Mouse (Mus musculus): ENCODE data around the gene Iba57.
"Not testable (repeated sequence)": the region's sequence is repeated elsewhere in the genome, so short reads cannot be mapped to it uniquely, and the experiment has no call there.

Gene Iba57

DNA sequence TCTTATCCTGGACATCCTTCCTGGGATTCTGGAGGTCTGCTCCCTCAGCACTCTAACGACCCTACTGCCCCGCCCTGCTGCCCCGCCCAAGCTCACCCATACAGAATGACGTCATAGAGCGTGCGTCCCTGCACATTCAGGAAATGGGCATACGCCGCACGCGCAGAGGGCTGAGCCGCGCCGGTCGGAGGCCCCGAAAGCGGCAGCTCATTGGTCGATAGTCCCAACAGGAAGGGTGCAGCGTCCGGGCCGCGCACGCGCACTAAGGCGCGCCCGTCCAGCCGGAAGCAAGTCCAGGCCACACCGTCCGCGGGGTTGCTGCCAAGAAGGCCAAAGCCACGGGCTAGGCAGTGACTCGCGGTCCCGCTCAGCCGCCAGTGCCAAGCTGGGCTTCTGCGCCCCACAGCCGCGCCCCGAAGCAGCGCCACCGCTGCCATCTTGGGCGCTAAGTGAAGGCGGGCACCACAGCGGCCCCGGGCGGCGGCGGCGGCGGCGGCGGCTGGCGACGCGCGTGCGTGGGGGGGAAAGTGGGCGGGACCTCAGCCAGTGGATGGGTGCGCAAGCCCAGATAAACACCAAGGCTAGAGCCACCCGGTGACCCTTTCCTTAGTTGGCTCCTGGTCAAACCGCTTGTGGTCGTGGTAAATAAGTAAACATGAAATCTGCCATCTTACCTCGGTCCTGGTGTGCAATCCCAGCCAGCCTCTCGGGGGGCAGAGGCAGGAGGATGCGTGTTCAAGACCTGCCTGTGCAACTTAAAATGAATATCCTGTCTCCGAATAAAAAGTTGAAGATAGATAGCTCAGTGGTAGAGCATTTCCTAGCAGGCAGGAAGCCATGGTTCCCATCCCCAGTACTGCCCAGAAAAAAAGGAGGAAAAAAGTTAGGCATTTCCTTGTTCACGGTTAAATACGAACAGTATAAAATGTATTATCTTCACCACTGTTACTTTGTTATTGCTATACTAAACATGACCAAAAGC lies at the start of gene Iba57:
Gene Iba57 (minus strand): TSS at position 485 of the 982 bp plus-strand sequence.
- DNase-seq (ENCODE audit: low spot score in 2 of 2): peak; percentile 95 to 97

DNA sequence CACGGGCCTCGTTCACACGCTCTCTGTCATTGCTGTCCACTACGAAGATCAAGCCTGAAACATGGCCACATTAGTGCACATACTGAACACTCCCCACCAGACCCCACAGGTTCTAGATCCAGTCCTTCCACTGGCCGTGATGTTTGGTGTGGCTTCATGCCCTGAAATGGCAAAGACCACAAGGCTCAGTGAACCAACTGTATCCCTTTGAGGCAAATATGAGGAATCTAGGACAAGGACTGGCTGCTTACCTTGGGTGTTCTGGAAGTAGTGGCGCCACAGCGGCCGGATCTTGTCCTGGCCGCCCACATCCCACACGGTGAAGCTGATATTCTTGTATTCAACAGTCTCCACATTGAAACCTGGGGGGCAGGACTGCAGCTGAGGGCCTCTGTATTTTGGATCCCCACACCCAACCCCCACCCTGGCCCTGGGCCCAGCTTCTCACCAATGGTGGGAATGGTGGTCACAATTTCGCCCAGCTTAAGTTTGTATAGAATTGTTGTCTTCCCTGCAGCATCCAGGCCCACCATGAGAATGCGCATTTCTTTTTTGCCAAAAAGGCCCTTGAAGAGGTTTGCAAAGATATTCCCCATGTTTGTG lies 49.5 kb upstream of the Iba57 start:
- no peak for DNase-seq (ENCODE audit: low spot score in 2 of 2)

DNA sequence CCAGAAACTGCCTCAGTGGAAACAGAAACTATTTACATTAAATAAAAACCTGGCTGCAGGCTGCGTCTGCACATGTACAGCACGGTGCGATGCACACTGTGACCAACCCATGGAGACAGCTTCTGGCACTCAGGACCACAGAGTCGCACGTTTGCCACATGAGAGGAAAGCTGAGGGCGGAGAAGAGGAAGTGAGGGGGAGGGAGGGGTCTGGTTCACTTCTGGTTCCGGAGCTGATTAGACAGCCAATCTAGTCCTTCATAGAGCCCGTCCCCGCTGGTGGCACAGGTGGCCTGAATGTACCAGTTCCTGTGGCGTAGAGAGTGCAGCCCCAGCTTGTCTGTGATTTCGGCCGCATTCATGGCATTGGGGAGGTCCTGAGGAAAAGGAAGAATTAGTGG lies 48.8 kb upstream of the Iba57 start:
- peak in 1 of 2 experiments; percentile 58 for DNase-seq (ENCODE audit: low spot score in 2 of 2)

DNA sequence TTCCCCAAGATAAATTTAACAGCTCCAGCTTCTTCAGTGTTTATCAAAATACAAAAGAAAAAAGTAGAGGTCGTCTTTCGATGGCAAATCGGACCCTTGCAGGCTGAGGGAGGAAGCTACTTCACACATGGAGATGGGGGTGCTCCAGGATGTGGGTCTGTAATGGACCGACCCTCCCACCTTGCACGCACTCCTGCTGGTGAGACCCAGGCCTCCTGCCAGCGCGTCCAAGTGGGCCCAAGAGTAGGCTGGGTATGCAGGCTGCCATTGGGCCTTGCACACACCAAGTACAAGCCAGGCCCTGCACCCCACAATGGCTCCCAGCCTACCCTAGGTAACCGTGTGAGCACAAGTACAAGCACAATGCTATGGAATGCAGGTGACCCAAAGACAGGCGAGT lies 48.0 kb upstream of the Iba57 start:
- not testable (repeated sequence) for DNase-seq (ENCODE audit: low spot score in 2 of 2)

DNA sequence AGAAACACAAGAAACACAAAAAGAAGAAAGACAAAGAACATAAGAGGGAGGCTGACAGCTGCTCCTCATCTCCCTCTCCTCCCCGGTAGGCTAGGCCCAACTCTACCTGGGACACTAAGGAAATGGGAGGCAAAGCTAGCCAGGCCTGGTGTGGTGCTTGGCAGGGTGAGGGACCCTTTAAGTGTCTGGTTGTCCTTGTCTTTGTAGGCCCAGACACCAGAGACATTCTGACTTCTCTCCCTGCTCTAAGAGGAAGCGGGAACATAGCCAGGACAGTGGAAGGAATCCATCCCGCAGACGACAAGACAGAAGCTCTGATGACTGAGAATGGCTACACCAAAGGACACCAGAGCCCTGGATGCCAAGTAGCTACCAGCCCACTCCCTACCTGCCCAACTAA lies 46.5 kb upstream of the Iba57 start:
- no peak for DNase-seq (ENCODE audit: low spot score in 2 of 2)

DNA sequence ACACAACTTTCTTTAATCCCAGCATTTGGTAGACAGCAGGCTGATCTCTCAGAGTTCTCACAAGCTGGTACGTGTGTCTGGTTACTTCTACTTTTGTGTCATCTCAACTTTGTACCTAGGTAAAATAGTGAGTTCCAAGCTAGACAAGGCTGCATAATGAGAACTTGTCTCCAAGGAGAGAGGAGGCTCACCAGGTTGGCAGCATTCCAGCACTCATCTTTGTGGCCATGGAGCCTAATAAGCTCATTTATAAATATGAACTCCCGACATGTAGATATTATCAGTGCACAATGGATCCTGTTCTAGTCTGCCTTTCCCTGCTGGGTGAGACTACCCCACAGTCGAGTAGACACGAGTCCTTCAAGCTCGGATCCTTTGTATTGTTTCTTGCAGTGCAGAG lies 46.0 kb upstream of the Iba57 start:
- DNase-seq (ENCODE audit: low spot score in 2 of 2): no peak

DNA sequence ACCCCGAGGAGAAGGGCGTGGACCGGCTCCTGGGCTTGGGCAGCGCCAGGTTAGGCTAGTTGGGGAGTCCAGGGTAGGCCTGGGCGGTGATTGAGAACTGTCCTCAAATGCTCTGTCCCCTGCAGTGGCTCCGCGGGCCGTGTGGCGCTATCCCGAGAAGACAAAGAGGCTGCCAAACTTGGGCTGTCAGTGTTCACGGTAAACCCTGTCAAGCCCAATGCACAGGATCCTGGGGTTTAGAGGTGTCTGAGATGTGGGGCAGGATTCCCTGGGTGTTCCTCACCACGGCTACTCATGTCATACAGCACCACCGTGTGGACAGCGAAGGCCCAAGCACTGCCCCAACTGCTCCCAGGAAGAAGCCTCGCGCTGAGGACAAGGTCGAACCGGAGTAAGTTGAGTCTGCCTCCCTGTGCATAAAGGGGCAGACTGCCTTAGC lies 45.5 kb upstream of the Iba57 start:
- DNase-seq (ENCODE audit: low spot score in 2 of 2): peak; percentile 73 to 86

DNA sequence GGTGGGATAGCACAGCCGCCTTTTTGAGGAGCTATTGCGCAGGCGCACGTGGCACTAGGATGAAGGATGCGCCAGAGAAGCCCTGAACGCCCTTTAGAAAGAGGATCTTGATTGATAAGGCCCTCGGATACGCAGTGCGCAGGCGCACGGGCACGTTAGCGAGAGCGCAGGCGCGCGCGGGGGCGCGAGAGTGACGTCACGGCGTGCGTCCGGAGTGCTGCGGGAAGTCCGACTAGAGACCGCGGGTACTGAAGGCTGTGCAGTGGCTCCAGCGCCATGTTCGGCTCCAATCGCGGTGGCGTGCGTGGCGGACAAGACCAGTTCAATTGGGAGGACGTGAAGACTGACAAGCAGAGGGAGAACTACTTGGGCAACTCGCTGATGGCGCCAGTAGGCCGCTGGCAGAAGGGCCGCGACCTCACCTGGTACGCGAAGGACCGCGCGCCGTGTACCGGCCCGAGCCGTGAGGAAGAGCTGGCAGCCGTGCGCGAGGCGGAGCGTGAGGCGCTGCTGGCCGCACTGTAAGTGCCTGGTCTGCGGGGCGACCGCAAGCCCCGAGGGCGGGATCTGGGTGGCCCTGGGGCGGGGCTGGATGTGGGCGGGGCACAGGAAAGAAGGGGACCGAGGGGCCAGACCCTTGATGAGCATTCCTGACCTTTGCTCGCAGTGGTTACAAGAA lies 44.8 kb upstream of the Iba57 start, which contains the start of gene 2310033P09Rik:
Gene 2310033P09Rik (plus strand): TSS at position 169 of the 679 bp plus-strand sequence.
- peak; percentile 90 to 93 for DNase-seq (ENCODE audit: low spot score in 2 of 2)

DNA sequence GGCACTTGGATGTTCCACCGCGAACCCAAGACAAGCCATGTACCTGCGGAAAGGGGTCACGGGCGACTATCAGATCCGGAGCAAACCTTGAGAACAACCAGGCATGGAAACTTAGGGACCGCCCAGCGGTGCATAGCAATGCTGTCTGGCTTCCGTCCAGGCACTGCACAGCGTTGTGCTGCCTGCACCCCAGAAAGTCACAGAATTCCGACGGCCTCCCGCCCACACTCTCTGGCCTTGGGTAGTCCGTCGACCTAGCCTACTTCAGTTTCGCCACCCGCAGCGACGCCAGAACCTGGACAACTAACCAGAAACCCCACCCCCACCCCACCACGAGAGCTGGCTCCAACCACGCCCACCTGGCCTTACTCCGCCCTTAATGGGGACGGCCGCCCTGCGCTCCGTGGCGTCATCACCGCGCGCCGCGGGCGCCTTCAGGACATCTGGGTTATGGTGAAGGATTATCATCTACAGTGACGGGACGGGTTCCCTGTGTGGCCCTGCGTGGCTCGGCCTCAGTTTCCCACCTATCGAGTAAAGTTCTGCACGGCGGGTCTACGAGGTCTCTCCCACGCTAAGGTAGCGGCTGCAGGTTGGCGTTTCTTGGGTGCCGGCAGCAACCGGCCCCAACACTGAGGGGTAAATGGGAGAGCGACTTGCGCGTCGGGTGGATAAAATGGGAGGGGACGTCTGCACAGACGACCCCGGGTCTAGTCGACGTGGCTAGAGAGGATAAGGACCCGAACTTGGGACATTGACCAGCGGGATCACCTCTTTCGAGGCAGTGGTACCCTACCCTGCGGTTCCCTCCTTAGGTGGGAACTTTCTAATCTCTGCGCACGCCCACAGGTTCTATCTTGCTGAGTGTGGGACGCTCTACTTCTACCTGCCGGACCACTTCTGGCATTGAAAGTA lies 38.8 kb upstream of the Iba57 start, which contains the start of gene Mrpl55:
Gene Mrpl55 (plus strand): TSS at position 406 of the 915 bp plus-strand sequence.
- DNase-seq (ENCODE audit: low spot score in 2 of 2): peak; percentile 90 to 98

DNA sequence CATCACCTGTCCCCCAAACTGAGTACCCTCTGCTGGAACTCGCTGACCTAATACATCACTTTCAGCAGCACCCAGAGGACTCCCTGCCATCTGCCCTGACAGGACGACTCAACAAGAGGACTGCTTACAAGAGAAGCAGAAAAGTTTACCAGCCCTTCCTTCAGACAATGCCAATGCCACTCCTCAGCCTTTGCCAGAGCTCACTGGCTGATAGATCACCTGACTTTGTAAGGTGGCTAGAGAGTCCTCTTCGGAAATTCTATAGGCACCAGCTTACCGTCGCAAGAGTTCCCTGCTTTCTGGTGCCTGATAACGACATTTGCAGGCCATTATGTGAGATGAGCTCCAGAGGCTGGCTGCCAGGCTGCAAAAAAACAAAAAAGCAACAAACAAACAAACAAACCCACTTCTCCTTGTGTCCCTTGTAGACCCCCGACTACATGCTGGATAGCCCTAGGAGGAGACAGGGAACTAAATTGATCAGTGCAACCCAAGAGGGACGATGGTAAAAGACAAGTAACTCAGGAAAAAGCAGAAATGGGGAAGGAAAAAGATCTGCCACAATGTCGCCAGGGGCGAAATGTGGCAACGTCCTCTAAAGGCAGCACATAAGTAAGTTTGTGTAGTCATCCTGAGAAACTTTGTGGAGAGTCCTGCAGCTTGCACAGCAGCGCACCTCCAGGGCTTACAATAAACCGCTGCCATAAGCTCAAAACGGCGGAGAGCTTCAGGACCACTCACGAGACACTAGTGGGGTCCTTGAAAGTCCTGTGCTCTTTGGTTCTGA lies 37.9 kb upstream of the Iba57 start:
- DNase-seq (ENCODE audit: low spot score in 2 of 2): no peak

DNA sequence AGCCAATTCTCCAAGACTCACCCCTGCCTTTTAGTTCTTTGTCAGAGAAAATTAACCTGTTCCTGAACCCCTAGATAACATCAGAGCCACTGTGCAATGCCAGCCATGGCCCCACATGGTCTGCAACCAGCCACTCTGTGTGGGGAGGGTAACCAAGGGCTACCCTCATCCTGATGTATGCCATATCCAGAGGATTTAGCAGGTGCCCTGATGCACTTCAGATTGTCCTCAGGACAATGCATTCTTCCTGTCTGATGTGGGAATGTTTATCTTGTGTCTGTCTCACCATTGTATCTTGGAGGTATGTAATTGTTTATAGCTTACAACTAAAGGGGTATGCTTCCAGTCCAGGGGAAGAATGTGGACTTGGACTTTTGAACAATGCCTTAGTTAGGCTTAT lies 32.7 kb upstream of the Iba57 start:
- no peak for DNase-seq (ENCODE audit: low spot score in 2 of 2)

DNA sequence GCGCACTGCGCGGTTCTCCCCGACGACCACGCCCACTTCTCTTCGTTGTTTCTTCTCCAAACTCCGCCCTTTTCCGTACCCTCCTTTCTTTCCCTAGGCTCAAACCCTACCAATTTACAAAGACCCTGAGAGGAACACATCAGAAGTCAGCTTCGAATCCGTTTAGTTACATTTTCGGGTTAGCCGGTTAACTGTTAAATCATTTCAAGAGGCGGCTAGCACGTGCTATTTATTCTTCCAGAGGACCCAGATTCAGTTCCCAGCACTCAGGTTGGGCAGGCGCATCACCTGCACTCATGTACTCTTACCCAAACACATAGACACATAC lies 28.5 kb upstream of the Iba57 start, which contains the start of gene Guk1:
Gene Guk1 (minus strand): TSS at position 154 of the 328 bp plus-strand sequence.
- DNase-seq (ENCODE audit: low spot score in 2 of 2): no peak

DNA sequence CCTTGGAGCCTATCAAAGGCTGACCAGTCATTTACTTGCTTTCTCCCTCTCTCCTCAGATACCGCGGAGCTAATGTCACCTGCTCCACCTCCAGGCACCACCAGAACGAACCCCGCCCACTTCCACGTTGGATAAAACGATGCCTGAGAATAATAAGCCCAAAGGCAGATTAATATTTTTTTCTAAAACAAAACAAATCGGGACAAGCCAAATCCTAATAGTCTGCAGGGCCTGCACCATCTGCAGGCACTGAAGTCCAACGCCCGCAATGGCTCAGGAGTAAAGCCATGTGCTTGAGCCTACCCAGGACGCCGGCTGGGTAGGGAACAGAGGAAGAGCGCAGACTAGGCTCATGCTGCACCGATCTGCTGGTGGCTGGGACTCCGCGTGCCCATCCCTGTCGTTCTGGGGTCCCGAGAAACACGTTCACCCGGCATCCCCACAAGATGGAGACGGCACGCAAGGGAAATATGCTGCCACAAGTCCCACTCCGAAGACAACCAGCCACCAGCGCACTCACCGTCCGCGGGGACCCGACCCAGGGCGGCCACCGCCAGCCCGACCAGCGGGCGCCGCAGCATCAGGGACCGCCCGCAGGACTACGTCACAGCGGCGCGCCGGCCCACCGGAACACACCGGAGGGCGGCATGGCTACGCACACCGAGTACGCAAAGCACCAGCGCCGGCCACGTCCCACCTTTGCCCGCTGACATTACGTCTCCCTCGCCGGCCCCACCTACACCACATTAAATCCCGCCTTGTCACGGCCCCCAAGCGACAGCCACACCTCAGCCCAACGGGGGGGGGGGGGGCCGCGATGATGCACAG lies 27.9 kb upstream of the Iba57 start:
- DNase-seq (ENCODE audit: low spot score in 2 of 2): peak; percentile 84 to 91

DNA sequence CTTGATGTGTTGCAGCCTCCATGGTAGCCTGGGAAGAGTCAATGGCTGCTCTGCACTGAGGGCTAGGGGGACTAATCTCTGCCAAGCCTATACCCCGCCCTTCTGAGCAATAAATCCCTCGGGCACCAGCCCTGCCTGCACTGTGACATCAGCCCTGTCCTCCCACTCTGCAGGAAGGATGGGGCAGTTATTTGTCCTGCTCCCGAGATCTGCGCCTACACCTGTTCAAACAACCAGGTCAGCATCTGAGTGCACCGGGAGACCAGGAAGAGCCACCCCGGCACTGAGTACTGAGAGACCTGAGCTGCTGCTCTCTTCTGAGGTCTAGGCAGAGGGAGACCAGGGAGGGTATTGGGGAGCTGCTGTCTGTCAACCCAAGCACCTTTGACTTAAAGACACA lies 24.2 kb upstream of the Iba57 start:
- DNase-seq (ENCODE audit: low spot score in 2 of 2): no peak

DNA sequence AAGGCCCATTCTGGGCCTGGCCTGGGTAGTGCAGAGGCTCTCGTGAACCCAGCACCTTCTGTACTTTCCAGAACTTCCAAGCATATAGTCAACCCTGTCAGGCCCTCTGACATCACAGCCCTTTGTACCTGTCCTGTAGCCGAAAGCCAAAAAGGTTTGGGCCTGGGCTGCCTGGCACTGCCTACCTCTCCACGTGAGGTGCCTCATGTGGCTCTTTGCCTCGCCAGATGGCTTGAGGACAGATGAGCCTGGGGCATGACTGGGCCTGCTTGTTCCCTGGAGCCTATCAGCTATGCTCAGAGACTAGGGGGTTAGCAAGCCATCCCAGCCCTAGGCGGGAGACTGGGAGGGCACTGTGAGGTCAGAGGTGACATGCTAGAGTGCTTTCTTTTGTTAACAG lies 22.0 kb upstream of the Iba57 start:
- no peak for DNase-seq (ENCODE audit: low spot score in 2 of 2)

DNA sequence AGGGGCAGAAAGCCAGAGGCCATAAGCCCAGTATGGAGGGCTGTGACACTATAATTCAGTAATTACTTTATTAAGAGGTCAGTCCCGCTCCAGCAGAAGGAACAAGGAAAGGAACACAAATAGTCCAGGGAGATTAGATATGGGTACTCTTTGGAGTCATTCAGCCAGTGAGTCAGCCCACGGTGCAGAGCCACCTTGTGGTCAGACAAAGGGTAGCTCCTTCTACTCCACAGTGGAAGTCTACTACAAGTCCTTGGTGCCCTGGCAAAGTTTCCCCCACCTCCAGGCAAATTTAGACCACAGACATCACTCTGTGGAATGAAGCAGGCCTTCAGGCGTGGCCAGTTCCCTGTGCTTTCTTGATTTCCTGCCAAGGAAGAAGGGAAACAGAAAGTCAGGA lies 20.3 kb upstream of the Iba57 start:
- DNase-seq (ENCODE audit: low spot score in 2 of 2): peak in 1 of 2 experiments; percentile 76

DNA sequence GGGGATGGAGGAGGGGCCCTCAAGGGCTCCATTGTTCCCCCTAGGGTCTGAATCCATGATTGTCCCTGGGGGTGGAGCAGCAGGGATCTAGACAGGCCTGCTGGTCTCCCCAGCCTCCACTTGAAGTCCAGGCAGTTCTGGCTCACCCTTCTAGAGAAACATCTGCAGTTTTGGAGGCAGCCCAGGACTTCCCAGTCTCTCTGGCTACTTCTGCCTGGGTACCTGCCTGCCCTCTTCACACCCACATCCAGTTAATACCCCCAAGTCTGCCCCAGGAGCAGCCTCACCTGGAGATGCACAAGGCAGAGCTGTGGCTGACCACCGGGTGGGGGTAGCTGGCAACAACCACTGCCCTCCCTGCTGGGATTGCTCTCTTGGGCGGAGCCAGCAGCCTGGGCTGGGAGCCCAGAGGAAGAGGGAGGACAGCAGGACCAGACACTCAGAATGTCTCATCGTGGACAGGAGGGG lies 19.4 kb upstream of the Iba57 start, which contains the start of gene Gjc2:
Gene Gjc2 (minus strand): TSS at position 350 of the 468 bp plus-strand sequence.
- no peak for DNase-seq (ENCODE audit: low spot score in 2 of 2)

DNA sequence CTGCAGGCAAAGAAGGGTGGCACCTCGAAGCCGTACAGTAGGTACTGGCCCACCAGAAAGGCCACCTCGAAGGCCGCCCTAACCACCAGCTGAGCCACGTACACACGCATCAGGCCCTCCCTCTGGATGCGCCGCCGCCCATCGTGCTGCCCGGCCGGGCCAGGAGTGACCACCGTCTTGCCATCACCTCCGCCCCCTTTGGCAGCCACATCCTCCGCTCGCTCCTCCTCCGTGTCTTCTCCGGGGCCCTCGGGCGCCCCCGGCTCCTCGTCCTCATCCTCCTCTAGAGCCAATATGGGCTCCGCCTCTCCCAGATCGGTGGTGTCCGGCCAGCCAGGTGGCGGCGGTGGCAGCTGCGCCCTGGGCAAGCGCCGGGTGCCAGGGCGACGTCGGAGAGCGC lies 13.4 kb upstream of the Iba57 start:
- DNase-seq (ENCODE audit: low spot score in 2 of 2): no peak

DNA sequence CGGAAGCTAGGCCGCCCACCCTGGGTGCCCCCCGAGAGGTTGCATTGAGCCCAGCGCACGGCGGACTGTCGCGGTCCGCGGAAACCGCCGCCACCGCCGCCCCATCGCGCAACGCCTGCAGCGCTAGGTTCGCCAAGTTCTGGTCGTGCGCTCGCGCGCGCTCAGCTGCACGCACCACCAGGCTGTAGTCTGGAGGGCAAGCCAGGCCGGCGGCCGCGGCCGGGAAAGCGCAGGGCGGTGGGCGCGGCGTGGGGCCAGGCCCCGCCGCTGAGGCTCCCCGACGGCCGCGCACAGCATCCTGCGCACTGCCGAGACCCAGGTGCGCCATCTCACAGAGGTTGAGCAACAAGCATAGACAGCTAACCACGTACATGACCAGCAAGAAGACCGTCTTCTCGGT lies 12.9 kb upstream of the Iba57 start:
- no peak for DNase-seq (ENCODE audit: low spot score in 2 of 2)

Measured in spleen, postnatal 10 days (tissue).